Mouse (Mus musculus) G1E (cell line): Measurements from ENCODE around the gene Plcb1.

ENCODE experiments used
- CTCF ChIP-seq: IDR thresholded peaks from 2 replicates; pipeline ENCODE4 v1.5.1; 2012; ENCODE audit warnings: low read depth, low read length, inconsistent platforms, mixed read lengths
- GATA1 ChIP-seq: IDR thresholded peaks from 2 replicates; pipeline ENCODE4 v1.6.1; 2012; ENCODE audit warnings: borderline replicate concordance, low read length, inconsistent platforms, mixed read lengths
- POLR2AphosphoS5 ChIP-seq: IDR thresholded peaks from 2 replicates; pipeline ENCODE4 v1.6.1; 2012; ENCODE audit warnings: low read depth, low read length, inconsistent platforms; ENCODE audit not compliant: insufficient replicate concordance

DNA sequence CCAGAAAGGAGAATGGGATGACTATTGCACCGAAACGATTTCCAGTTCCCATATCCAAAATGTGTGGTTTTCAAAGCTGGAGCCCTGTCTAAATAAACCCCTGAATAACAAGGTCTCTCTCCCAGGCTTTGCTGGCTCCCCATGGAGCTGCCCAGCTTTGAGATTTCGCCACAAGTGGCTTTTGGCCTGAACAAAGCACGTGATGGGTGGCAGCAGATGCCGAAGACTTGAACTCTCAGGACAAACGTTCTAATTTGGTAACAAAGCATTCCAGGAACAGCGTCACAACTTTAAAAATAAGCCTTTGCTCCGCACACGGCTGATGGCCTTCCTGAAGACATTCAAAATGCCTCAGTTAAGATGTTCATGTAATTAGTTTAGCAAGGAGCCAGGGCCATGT, 706.9 kb downstream of the Plcb1 start:
- TF ChIP-seq CTCF, result no peak
- TF ChIP-seq GATA1, result no peak
- TF ChIP-seq POLR2AphosphoS5, result no peak
